Mouse (Mus musculus) megakaryocyte-erythroid progenitor cell, adult 5 weeks (primary cell): ENCODE results near the gene Hps3. TPM values are rescaled to one million over a fixed set of nuclear protein-coding genes. Genes with fewer than 3 reads are reported as not detected.

Source experiments
- polyA plus RNA-seq: library from polyadenylated mRNA; stranded (reverse); fragments of >175 nt; gene quantifications from 2 replicates; pipeline ENCODE4 v1.2.3, GENCODE M21; 2012

Hps3 gene
- polyA plus RNA-seq, result 25.2 and 30.5 TPM in 2 replicates

GRCm38 (mm10) chr3:20034719-20035404, at the start of gene Hps3:
TSS of gene Hps3 (minus strand) at chr3:20035315.

GRCm38 (mm10) chr3:20057306-20058196, 22.4 kb upstream of the Hps3 start, which contains the start of gene Hltf:
TSS of gene Hltf (plus strand) at chr3:20057811.

GRCm38 (mm10) chr3:19956885-19957284, 78.2 kb downstream of the Hps3 start, which contains the start of gene Cp:
TSS of gene Cp (plus strand) at chr3:19957054.

Other genes with a start within 250 kb of the Hps3 start
- not detected in 2 replicates for gene Cp, start 78.3 kb downstream of the Hps3 start, polyA plus RNA-seq
- 10.4 and 11.6 TPM in 2 replicates for gene Hltf, start 22.5 kb upstream of the Hps3 start, polyA plus RNA-seq
- gene Gyg, start 120.0 kb upstream of the Hps3 start, polyA plus RNA-seq, result 17.6 and 21.0 TPM in 2 replicates
- gene Cpa3, start 206.9 kb upstream of the Hps3 start, polyA plus RNA-seq, result 6.0 and 6.3 TPM in 2 replicates
- gene Cpb1, start 240.4 kb upstream of the Hps3 start, polyA plus RNA-seq, result not detected in 2 replicates